Mouse (Mus musculus) heart, adult 11 months (tissue): Measurements from ENCODE around the gene Mal.

Experiments used
- DNase-seq: peaks from one replicate; pipeline ENCODE4 v3.0.0; 2022

Mal gene

GRCm38 (mm10) chr2:127656086-127656720 is at the start of gene Mal:
TSS of gene Mal (minus strand) at chr2:127656695.
- DNase-seq: peak; percentile 96

GRCm38 (mm10) chr2:127705267-127705666 is 48.8 kb upstream of the Mal start:
- peak; percentile 75 for DNase-seq

- DNase-seq: no peak
Observed at GRCm38 (mm10) chr2:127689239-127689638, 32.7 kb upstream of the Mal start.

GRCm38 (mm10) chr2:127683687-127684331 is 27.3 kb upstream of the Mal start:
- DNase-seq: peak; percentile 96

- peak; percentile 48 for DNase-seq
Observed at GRCm38 (mm10) chr2:127667843-127668506, 11.5 kb upstream of the Mal start.

- no peak for DNase-seq
Observed at GRCm38 (mm10) chr2:127667015-127667414, 10.5 kb upstream of the Mal start.

GRCm38 (mm10) chr2:127662708-127663107 is 6.2 kb upstream of the Mal start:
- peak; percentile 73 for DNase-seq

GRCm38 (mm10) chr2:127655419-127655818 is 1.1 kb downstream of the Mal start:
- DNase-seq: peak; percentile 89

GRCm38 (mm10) chr2:127654786-127655185 is 1.7 kb downstream of the Mal start:
- DNase-seq: peak; percentile 83

GRCm38 (mm10) chr2:127652805-127653204 is 3.7 kb downstream of the Mal start:
- DNase-seq: peak; percentile 76

- peak; percentile 71 for DNase-seq
Observed at GRCm38 (mm10) chr2:127652335-127652734, 4.2 kb downstream of the Mal start.

GRCm38 (mm10) chr2:127651601-127652000 is 4.9 kb downstream of the Mal start:
- DNase-seq: peak; percentile 61

GRCm38 (mm10) chr2:127649921-127650320 is 6.6 kb downstream of the Mal start:
- peak; percentile 96 for DNase-seq

- no peak for DNase-seq
Observed at GRCm38 (mm10) chr2:127648145-127648544, 8.3 kb downstream of the Mal start.

- DNase-seq: no peak
Observed at GRCm38 (mm10) chr2:127646875-127647274, 9.6 kb downstream of the Mal start.

- no peak for DNase-seq
Observed at GRCm38 (mm10) chr2:127643728-127644704, 12.5 kb downstream of the Mal start.

- no peak for DNase-seq
Observed at GRCm38 (mm10) chr2:127638973-127639372, 17.5 kb downstream of the Mal start.

- DNase-seq: no peak
Observed at GRCm38 (mm10) chr2:127635581-127635980, 20.9 kb downstream of the Mal start.

- no peak for DNase-seq
Observed at GRCm38 (mm10) chr2:127632601-127633000, 23.9 kb downstream of the Mal start.

GRCm38 (mm10) chr2:127627990-127628570 is 28.4 kb downstream of the Mal start:
- DNase-seq: no peak

- DNase-seq: no peak
Observed at GRCm38 (mm10) chr2:127627354-127627753, 29.1 kb downstream of the Mal start.

GRCm38 (mm10) chr2:127625659-127626058 is 30.8 kb downstream of the Mal start:
- no peak for DNase-seq
